In genomic region chr4:154746323-154747005, GRCm38 (mm10) we compare ENCODE assay signal across 20 mouse cellular contexts.
DNase-seq lines count a peak whose midpoint lies in the region; ATAC-seq and TF ChIP-seq lines count a peak whose summit lies in the region.
"Had no signal": no experiment of that assay in that cellular context is flagged by ENCODE, and none has a peak within 500 bp of the region (broad histone marks: within the 10 kb centered on the region; RNA-seq: fewer than 3 reads in every experiment).

No protein-coding gene starts in this region.

- no peaks in the 10 kb centered on the region; the same call in 1 of the 2 replicates for H3K4me1 ChIP-seq in kidney, postnatal 0 days (replicated peaks; ENCODE audit: insufficient read depth, low read length)
- H3K4me1 ChIP-seq: liver, embryonic 15.5 days had no signal

- no peak overlapping the region for H3K4me2 ChIP-seq in kidney, postnatal 0 days (ENCODE audit: low read length)
- H3K4me2 ChIP-seq: embryonic facial prominence, embryonic 12.5 days; heart, embryonic 13.5 days; hindbrain, embryonic 12.5 days; liver, embryonic 15.5 days; midbrain, embryonic 15.5 days had no signal

- H3K27me3 ChIP-seq in kidney, postnatal 0 days (ENCODE audit: insufficient read depth, low read length), result peaks cover 10% of the 10 kb centered on the region; the same call in 1 of the 2 replicates
- H3K27me3 ChIP-seq: liver, embryonic 15.5 days had no signal

- no peaks in the 10 kb centered on the region for H3K36me3 ChIP-seq in kidney, postnatal 0 days (ENCODE audit: insufficient read depth, low read length)
- H3K36me3 ChIP-seq: embryonic facial prominence, embryonic 12.5 days; G1E; heart, embryonic 13.5 days; hindbrain, embryonic 12.5 days; liver, embryonic 15.5 days; midbrain, embryonic 15.5 days had no signal

- peak; percentile 41; the same call in 1 of the 2 replicates for ATAC-seq in kidney, postnatal 0 days (replicated peaks; ENCODE audit: low FRiP score, low read depth)
- ATAC-seq: CD4-positive, CD25-positive, alpha-beta regulatory T cell, adult 4 months; midbrain, embryonic 15.5 days had no signal

- WGBS in kidney, postnatal 0 days, result 18% methylated on average over 16 of the region's 16 CpGs

- no peak overlapping the region for H3K4me3 ChIP-seq in kidney, postnatal 0 days (replicated peaks; ENCODE audit: low read depth, low read length)
- H3K4me3 ChIP-seq: embryonic facial prominence, embryonic 12.5 days; heart, embryonic 13.5 days; hindbrain, embryonic 12.5 days; liver, embryonic 15.5 days; megakaryocyte, embryonic 14.5 days; midbrain, embryonic 15.5 days had no signal

- intact Hi-C loops in heart, postnatal 10 days (cut with DNase I), result no loop called here
- intact Hi-C loops in heart, postnatal 36 days (cut with DNase I), result no loop called here

- peak overlapping the region; percentile 3; the same call in 1 of the 2 replicates for H3K27ac ChIP-seq in kidney, postnatal 0 days
- H3K27ac ChIP-seq: embryonic facial prominence, embryonic 12.5 days; heart, embryonic 13.5 days; hindbrain, embryonic 12.5 days; liver, embryonic 15.5 days; midbrain, embryonic 15.5 days had no signal

- H3K9me3 ChIP-seq in kidney, postnatal 0 days (replicated peaks; ENCODE audit: low read length), result no peaks in the 10 kb centered on the region
- H3K9me3 ChIP-seq: embryonic facial prominence, embryonic 12.5 days; heart, embryonic 13.5 days; hindbrain, embryonic 12.5 days; liver, embryonic 15.5 days; megakaryocyte, embryonic 14.5 days; midbrain, embryonic 15.5 days had no signal

- peak; percentile 39 to 41 for DNase-seq in cerebellum, postnatal 10 days
- no peak for DNase-seq in cerebellum, adult 11 months
- peak; percentile 23 to 28 for DNase-seq in heart, postnatal 10 days
- DNase-seq in heart, postnatal 36 days, result no peak
- DNase-seq in kidney, postnatal 0 days (ENCODE audit: low spot score), result peak; percentile 80
- no peak for DNase-seq in ovary, adult 18-20 months (ENCODE audit: low spot score)
- no peak for DNase-seq in thymus, postnatal 36 days
- no peak for DNase-seq in urinary bladder, postnatal 14 days (ENCODE audit: low spot score)
- DNase-seq: gastrocnemius, postnatal 25 days; lung, postnatal 10 days; right cerebral cortex, adult 18-20 months; thymus, adult 18-20 months had no signal

- no peak overlapping the region for H3K9ac ChIP-seq in kidney, postnatal 0 days (ENCODE audit: low read depth, low read length)
- H3K9ac ChIP-seq: embryonic facial prominence, embryonic 12.5 days; heart, embryonic 13.5 days; hindbrain, embryonic 12.5 days; liver, embryonic 15.5 days; midbrain, embryonic 15.5 days had no signal

- TF ChIP-seq CTCF in kidney, postnatal 0 days (IDR thresholded peaks at IDR 0.05; ENCODE audit: low read depth), result no peak

Comparison
In these comparisons a context has a peak if more than half of its experiments do, and no peak if none do; other contexts are left out.
1. DNase-seq: peak in cerebellum, postnatal 10 days (2 of 2), heart, postnatal 10 days (2 of 2) and kidney, postnatal 0 days (single experiment); none in cerebellum, adult 11 months (single experiment), heart, postnatal 36 days (0 of 2), ovary, adult 18-20 months (single experiment), thymus, postnatal 36 days (0 of 2) and urinary bladder, postnatal 14 days (single experiment).